Mouse (Mus musculus): Measurements from ENCODE around the gene Fam81b. TPM values are rescaled to one million over a fixed set of nuclear protein-coding genes. Genes with fewer than 3 reads are reported as not detected.

Gene Fam81b
- total and polyA plus RNA-seq, 2 experiments from 2014 or later, result 0.44 TPM; not detected in 1

DNA sequence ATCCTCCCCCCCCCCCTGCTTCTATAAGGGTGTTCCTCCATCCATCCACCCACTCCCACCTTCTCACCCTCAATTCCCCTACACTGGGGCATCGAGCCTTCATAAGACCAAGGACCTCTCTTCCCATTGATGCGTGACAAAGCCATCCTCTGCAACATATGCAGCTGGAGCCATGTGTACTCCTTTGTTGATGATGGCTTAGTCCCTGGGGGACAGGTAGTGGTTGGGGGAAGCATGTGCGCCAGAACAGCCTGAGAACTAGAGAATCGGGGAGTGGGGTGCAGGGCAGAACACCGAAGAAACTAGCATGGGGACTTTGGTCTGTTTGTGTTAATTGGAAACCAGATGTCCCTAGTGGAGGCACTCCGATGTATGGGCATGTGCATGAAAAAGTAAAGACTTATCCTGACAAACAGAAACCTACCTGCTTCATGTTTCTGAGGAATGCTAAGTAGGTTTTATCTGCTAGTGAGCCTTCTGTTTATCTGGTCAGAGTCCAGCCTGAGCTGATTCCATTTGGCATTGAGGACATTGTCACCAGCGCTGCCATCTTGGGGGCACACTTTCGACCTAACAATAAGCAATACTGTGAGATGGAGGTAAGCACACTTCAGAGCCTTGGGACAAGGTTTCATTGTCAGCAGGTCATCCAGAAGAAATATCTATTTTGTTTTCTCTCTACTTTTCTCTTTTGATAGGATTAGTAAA is 109.3 kb downstream of the Fam81b start:
- WGBS, result 84% methylated on average over 8 of the region's 8 CpGs
- Histone ChIP-seq H3K9ac (no peak overlapping the region), H3K27me3 (ENCODE audit: insufficient read depth, low read length) (no peaks in the 10 kb centered on the region), H3K4me3 (ENCODE audit: low read depth, low read length) (no peak overlapping the region), H3K4me1 (ENCODE audit: insufficient read depth) (no peaks in the 10 kb centered on the region), H3K27ac (ENCODE audit: low read depth, low read length) (no peak overlapping the region), H3K9me3 (ENCODE audit: low read length) (no peaks in the 10 kb centered on the region), H3K4me2 (ENCODE audit: low read depth) (no peak overlapping the region), H3K36me3 (ENCODE audit: insufficient read depth) (peaks cover 10% of the 10 kb centered on the region; the same call in 1 of the 2 replicates)
- ATAC-seq (0 out of 2 replicates have a peak, but pooled peaks have one; percentile 10), DNase-seq (no peak)
- TF ChIP-seq CTCF (IDR thresholded peaks at IDR 0.05; ENCODE audit: low read depth), result no peak

DNA sequence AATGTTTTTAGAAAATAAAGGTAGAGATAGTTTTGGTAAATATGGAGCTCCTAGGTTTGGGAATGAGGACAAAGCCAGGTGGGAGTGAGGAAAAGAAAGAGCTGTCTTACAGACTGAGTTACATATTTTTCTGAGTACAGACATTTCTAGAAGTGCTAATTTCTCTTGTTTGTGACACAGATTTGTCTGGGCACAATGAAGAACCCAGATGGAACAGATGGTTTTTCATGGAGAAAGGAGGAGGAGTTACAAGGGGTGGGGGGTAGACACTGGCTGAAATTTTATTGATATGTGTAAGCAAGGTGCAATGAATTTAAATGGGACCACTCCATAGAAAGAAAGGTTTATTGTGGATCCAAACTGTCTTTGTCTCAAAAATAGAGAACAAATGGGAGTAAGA is 109.9 kb downstream of the Fam81b start:
- TF ChIP-seq CTCF (IDR thresholded peaks at IDR 0.05; ENCODE audit: low read depth), result no peak
- peak; percentile 26 for DNase-seq
- H3K27me3 ChIP-seq (ENCODE audit: insufficient read depth, low read length), result no peaks in the 10 kb centered on the region

GRCm38 (mm10) chr13:76190273-76190672 is 114.6 kb downstream of the Fam81b start:
- H3K4me2 ChIP-seq (ENCODE audit: low read depth), result no peak overlapping the region
- 73% methylated on average over 3 of the region's 3 CpGs for WGBS
- no peak overlapping the region for H3K4me3 ChIP-seq (ENCODE audit: low read depth, low read length)
- peaks cover 21% of the 10 kb centered on the region for H3K36me3 ChIP-seq (ENCODE audit: insufficient read depth)
- no peaks in the 10 kb centered on the region for H3K4me1 ChIP-seq (ENCODE audit: insufficient read depth)
- no peaks in the 10 kb centered on the region for H3K27me3 ChIP-seq (ENCODE audit: insufficient read depth, low read length)
- ATAC-seq (no peak), DNase-seq (no peak)
- no peak overlapping the region for H3K27ac ChIP-seq (ENCODE audit: low read depth, low read length)
- H3K9ac ChIP-seq, result no peak overlapping the region
- no peak for TF ChIP-seq CTCF (IDR thresholded peaks at IDR 0.05; ENCODE audit: low read depth)
- H3K9me3 ChIP-seq (ENCODE audit: low read length), result no peaks in the 10 kb centered on the region

More for the DNA sequence above, 109.9 kb downstream of the Fam81b start:
- Histone ChIP-seq H3K27ac (ENCODE audit: low read depth, low read length) (no peak overlapping the region), H3K4me2 (ENCODE audit: low read depth) (no peak overlapping the region), H3K9me3 (ENCODE audit: low read length) (no peaks in the 10 kb centered on the region), H3K36me3 (ENCODE audit: insufficient read depth) (peaks cover 14% of the 10 kb centered on the region; the same call in 1 of the 2 replicates), H3K4me1 (ENCODE audit: insufficient read depth) (no peaks in the 10 kb centered on the region), H3K9ac (no peak overlapping the region), H3K4me3 (ENCODE audit: low read depth, low read length) (no peak overlapping the region)
- peak; percentile 65 for ATAC-seq

- no peak overlapping the region for H3K9ac ChIP-seq
- WGBS, result 62% methylated on average over 3 of the region's 3 CpGs
- H3K4me3 ChIP-seq (ENCODE audit: low read depth, low read length), result no peak overlapping the region
- peak; percentile 54; the same call in 1 of the 2 replicates for ATAC-seq
- H3K4me2 ChIP-seq (ENCODE audit: low read depth), result no peak overlapping the region
- no peak for DNase-seq
- H3K36me3 ChIP-seq (ENCODE audit: insufficient read depth), result peaks cover 21% of the 10 kb centered on the region
- TF ChIP-seq CTCF (IDR thresholded peaks at IDR 0.05; ENCODE audit: low read depth), result no peak
- no peaks in the 10 kb centered on the region for H3K9me3 ChIP-seq (ENCODE audit: low read length)
- H3K4me1 ChIP-seq (ENCODE audit: insufficient read depth), result no peaks in the 10 kb centered on the region
- H3K27ac ChIP-seq (ENCODE audit: low read depth, low read length), result 0 out of 2 replicates have a peak overlapping the region, but pooled peaks have one; percentile 9
- no peaks in the 10 kb centered on the region for H3K27me3 ChIP-seq (ENCODE audit: insufficient read depth, low read length)
These were observed 115.7 kb downstream of the Fam81b start for GRCm38 (mm10) chr13:76189190-76189589.

DNA sequence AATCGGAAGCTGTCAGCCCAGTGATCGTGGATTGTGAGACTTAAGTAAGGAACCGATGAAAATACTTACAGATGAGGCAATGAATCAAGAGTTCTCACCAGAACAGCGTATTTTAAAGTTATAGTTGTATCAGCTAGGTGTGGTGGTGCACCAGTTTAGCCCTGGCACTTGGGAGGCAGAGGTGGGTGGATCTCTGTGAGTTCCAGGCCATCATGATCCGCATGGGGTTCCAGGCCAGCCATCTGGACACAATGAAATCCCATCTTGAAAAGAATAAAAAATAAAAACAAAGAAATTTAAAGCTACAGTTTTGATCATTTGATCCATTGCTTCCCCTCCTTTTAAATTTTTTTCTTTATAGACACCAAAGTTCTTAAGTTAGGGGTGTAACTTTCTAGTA is 117.2 kb downstream of the Fam81b start:
- no peak for ATAC-seq
- H3K27ac ChIP-seq (ENCODE audit: low read depth, low read length), result no peak overlapping the region
- H3K9ac ChIP-seq, result no peak overlapping the region
- no peaks in the 10 kb centered on the region for H3K4me1 ChIP-seq (ENCODE audit: insufficient read depth)
- no peaks in the 10 kb centered on the region for H3K9me3 ChIP-seq (ENCODE audit: low read length)
- no peak overlapping the region for H3K4me2 ChIP-seq (ENCODE audit: low read depth)
- H3K36me3 ChIP-seq (ENCODE audit: insufficient read depth), result peaks cover 21% of the 10 kb centered on the region
- WGBS, result 96% methylated on average over 5 of the region's 5 CpGs
- H3K27me3 ChIP-seq (ENCODE audit: insufficient read depth, low read length), result no peaks in the 10 kb centered on the region
- no peak overlapping the region for H3K4me3 ChIP-seq (ENCODE audit: low read depth, low read length)
- no peak for DNase-seq
- TF ChIP-seq CTCF (IDR thresholded peaks at IDR 0.05; ENCODE audit: low read depth), result no peak

DNA sequence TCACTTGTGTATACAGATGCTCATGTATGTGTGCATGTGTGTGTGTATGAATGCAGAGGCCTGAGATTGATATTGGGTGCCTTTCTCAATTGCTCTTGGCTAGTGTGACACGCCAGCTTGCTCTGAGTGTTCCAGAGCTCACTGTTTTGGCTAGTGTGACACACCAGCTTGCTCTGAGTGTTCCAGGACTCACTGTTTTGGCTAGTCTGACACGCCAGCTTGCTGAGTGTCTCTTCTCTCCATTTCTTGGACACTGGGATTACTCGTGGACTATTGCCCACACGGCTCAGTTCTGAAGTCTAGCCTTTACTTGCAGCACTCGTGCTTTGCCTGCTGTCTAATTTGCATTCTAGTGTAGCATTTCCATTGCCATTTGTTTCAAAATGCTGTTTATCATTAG is 126.2 kb downstream of the Fam81b start:
- H3K27me3 ChIP-seq (ENCODE audit: insufficient read depth, low read length), result no peaks in the 10 kb centered on the region
- H3K4me3 ChIP-seq (ENCODE audit: low read depth, low read length), result no peak overlapping the region
- no peaks in the 10 kb centered on the region for H3K4me1 ChIP-seq (ENCODE audit: insufficient read depth)
- DNase-seq (peak; percentile 70), ATAC-seq (peak; percentile 92)
- 61% methylated on average over 5 of the region's 5 CpGs for WGBS
- no peak for TF ChIP-seq CTCF (IDR thresholded peaks at IDR 0.05; ENCODE audit: low read depth)
- H3K9ac ChIP-seq, result no peak overlapping the region
- H3K36me3 ChIP-seq (ENCODE audit: insufficient read depth), result peaks cover 21% of the 10 kb centered on the region
- no peak overlapping the region for H3K4me2 ChIP-seq (ENCODE audit: low read depth)
- no peaks in the 10 kb centered on the region for H3K9me3 ChIP-seq (ENCODE audit: low read length)
- H3K27ac ChIP-seq (ENCODE audit: low read depth, low read length), result no peak overlapping the region

GRCm38 (mm10) chr13:76174297-76174696 is 130.6 kb downstream of the Fam81b start:
- Histone ChIP-seq H3K4me3 (ENCODE audit: low read depth, low read length) (no peak overlapping the region), H3K4me1 (ENCODE audit: insufficient read depth) (no peaks in the 10 kb centered on the region), H3K4me2 (ENCODE audit: low read depth) (no peak overlapping the region), H3K27ac (ENCODE audit: low read depth, low read length) (no peak overlapping the region), H3K27me3 (ENCODE audit: insufficient read depth, low read length) (no peaks in the 10 kb centered on the region), H3K9me3 (ENCODE audit: low read length) (no peaks in the 10 kb centered on the region), H3K36me3 (ENCODE audit: insufficient read depth) (peaks cover 15% of the 10 kb centered on the region), H3K9ac (no peak overlapping the region)
- TF ChIP-seq CTCF (IDR thresholded peaks at IDR 0.05; ENCODE audit: low read depth), result no peak
- no peak for ATAC-seq
- DNase-seq, result no peak

All from forebrain, postnatal 0 days (tissue).